Mouse (Mus musculus) testis, adult 2 months (tissue): ENCODE data around the gene Gm32802.
"Not testable (repeated sequence)": the region's sequence is repeated elsewhere in the genome, so short reads cannot be mapped to it uniquely, and the experiment has no call there.

Experiments used
- CTCF ChIP-seq: fragments of 200-500 bp; IDR thresholded peaks from 2 replicates; pipeline ENCODE4 v1.5.1; 2012; ENCODE audit warnings: low read depth, mild to moderate bottlenecking, inconsistent platforms, low read length, moderate library complexity; ENCODE audit not compliant: control insufficient read depth, insufficient read depth, insufficient replicate concordance
- POLR2A ChIP-seq: fragments of 200-500 bp; IDR thresholded peaks from 2 replicates; pipeline ENCODE4 v1.6.1; 2012; ENCODE audit warnings: low read depth, mild to moderate bottlenecking, inconsistent platforms, low read length, moderate library complexity; ENCODE audit not compliant: control insufficient read depth

DNA sequence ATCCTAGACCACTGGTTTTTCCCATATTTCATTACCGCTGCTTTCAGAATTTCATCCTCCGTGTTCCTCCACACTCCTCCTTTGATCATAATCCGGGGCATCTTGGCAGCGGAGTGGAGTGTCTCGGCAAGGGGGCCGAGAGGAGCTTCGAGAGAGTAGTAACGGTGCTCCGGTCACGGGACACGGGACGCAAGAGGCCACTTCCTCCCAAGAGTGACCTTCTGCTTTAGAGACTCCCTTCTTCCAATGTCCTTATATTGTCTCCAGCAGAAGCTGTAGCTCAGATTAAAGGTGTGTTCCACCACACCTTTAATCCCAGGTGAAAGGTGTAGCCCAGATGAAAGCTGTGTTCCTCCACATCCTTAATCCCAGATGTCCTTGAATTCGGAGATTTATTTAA, 17.8 kb upstream of the Gm32802 start, which contains the start of gene Gm32717:
- TF ChIP-seq POLR2A, CTCF: not testable (repeated sequence)
